In the genomic region with DNA sequence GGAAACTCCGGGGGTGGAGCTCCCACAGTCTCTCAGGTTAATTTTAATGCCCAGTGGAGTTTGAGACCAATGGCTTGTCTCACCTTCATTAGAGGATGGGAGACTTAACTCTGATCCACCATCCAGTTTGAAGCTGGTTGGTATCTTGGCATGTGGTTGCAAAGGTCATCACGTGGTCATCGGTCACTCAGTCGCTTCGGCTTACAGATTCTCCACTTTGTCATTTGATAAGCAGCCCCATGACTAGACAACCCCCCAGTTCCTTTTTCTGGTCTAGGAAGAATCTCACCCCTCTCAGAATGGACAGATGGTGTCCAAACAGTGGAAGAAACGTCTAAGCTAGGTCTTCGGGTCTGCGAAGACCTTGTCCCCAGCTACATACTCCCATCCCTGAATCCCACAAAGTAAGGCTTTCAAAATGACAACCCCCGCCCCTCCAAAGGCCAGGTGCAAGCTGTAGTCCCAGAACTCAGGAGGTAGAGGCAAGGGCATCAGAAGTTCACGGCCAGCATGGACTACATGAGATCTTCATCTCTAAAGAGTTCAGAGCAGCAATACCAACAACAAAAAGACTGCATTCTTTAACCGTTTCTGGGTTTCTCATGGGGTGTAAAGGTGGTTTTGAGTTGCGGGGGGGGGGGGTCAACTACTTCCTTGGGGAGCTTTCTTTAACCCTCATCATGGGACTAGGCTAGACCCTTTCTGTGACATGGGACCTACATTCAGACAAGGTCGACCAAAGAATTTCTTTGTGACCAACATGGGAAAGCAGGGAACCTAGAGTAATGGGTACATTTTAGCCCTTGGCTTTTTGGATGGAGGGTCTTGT, we compare ENCODE assay signal across 29 mouse cellular contexts.
"Had no signal": no experiment of that assay in that cellular context is flagged by ENCODE, and none has a peak within 500 bp of the region (broad histone marks: within the 10 kb centered on the region; RNA-seq: fewer than 3 reads in every experiment).

No protein-coding gene starts in this region.

- H3K27ac ChIP-seq: left cerebral cortex, adult 2 months; limb, embryonic 12.5 days; limb, embryonic 13.5 days; limb, embryonic 15.5 days; liver, embryonic 12.5 days; liver, embryonic 13.5 days; liver, embryonic 14.5 days; liver, embryonic 15.5 days; lung, embryonic 15.5 days; macrophage; midbrain, embryonic 10.5 days; midbrain, embryonic 12.5 days; midbrain, embryonic 13.5 days had no signal

- H3K27me3 ChIP-seq: limb, embryonic 12.5 days had no signal

- H3K9ac ChIP-seq: limb, embryonic 12.5 days; limb, embryonic 13.5 days; limb, embryonic 15.5 days; liver, embryonic 12.5 days; liver, embryonic 13.5 days; liver, embryonic 14.5 days; liver, embryonic 15.5 days; liver, postnatal 0 days; lung, embryonic 14.5 days; lung, embryonic 15.5 days; midbrain, embryonic 12.5 days; midbrain, embryonic 13.5 days had no signal

- H3K4me1 ChIP-seq: liver, embryonic 12.5 days had no signal

- ATAC-seq: liver, embryonic 12.5 days; liver, postnatal 0 days; lung, postnatal 0 days; midbrain, embryonic 13.5 days; midbrain, embryonic 16.5 days had no signal

- H3K4me2 ChIP-seq: limb, embryonic 12.5 days; limb, embryonic 13.5 days; limb, embryonic 15.5 days; liver, embryonic 11.5 days; liver, embryonic 12.5 days; liver, embryonic 13.5 days; liver, embryonic 15.5 days; lung, embryonic 14.5 days; lung, embryonic 15.5 days; midbrain, embryonic 12.5 days; midbrain, embryonic 13.5 days had no signal

- H3K4me3 ChIP-seq: left cerebral cortex, adult 2 months; limb, embryonic 12.5 days; limb, embryonic 13.5 days; limb, embryonic 15.5 days; liver, embryonic 12.5 days; liver, embryonic 13.5 days; liver, embryonic 15.5 days; lung, embryonic 15.5 days; megakaryocyte, embryonic 14.5 days; midbrain, embryonic 10.5 days; midbrain, embryonic 12.5 days; midbrain, embryonic 13.5 days; myocyte had no signal

- H3K36me3 ChIP-seq: limb, embryonic 12.5 days; limb, embryonic 13.5 days; limb, embryonic 15.5 days; liver, embryonic 12.5 days; liver, embryonic 13.5 days; liver, embryonic 15.5 days; lung, embryonic 15.5 days; midbrain, embryonic 10.5 days; midbrain, embryonic 12.5 days; midbrain, embryonic 13.5 days had no signal

- H3K9me3 ChIP-seq: limb, embryonic 15.5 days; liver, embryonic 13.5 days; liver, embryonic 15.5 days; lung, embryonic 15.5 days; midbrain, embryonic 13.5 days had no signal

- DNase-seq: left cerebral cortex, postnatal 4 days; liver; liver, embryonic 13.5 days; liver, postnatal 0 days; lung, adult 18-20 months; lung, adult 2 months; lung, embryonic 14.5 days; lung, postnatal 10 days; lung, postnatal 14 days; lung, postnatal 36 days; lung, postnatal 4 days; midbrain, embryonic 14.5 days had no signal
